ENCODE assay signal across 17 mouse cellular contexts in genomic region chr8:114673416-114673815, GRCm38 (mm10).
"Had no signal": no experiment of that assay in that cellular context is flagged by ENCODE, and none has a peak within 500 bp of the region (broad histone marks: within the 10 kb centered on the region; RNA-seq: fewer than 3 reads in every experiment).

No protein-coding gene starts in this region.

- H3K27ac ChIP-seq: limb, embryonic 12.5 days; liver, embryonic 13.5 days; lung, embryonic 15.5 days; macrophage; midbrain, embryonic 15.5 days; neural tube, embryonic 12.5 days had no signal

- H3K4me3 ChIP-seq: limb, embryonic 12.5 days; liver, embryonic 13.5 days; lung, embryonic 15.5 days; megakaryocyte, embryonic 14.5 days; midbrain, embryonic 15.5 days; neural tube, embryonic 12.5 days had no signal

- H3K27me3 ChIP-seq: liver, embryonic 13.5 days; lung, embryonic 15.5 days; megakaryocyte, embryonic 14.5 days; midbrain, embryonic 15.5 days; neural tube, embryonic 12.5 days had no signal

- H3K9me3 ChIP-seq: limb, embryonic 12.5 days; liver, embryonic 13.5 days; lung, embryonic 15.5 days; midbrain, embryonic 15.5 days; neural tube, embryonic 12.5 days had no signal

- H3K4me2 ChIP-seq: limb, embryonic 12.5 days; liver, embryonic 13.5 days; lung, embryonic 15.5 days; midbrain, embryonic 11.5 days; midbrain, embryonic 15.5 days; neural tube, embryonic 12.5 days had no signal

- DNase-seq: kidney, postnatal 14 days; layer of hippocampus, adult 9-11 months; layer of hippocampus, postnatal 36 days; liver; liver, embryonic 13.5 days; liver, postnatal 0 days; lung, postnatal 14 days; retina, postnatal 1 day; right cerebral cortex, postnatal 14 days; thymus, postnatal 4 days had no signal

- H3K4me1 ChIP-seq: liver, embryonic 13.5 days; megakaryocyte, embryonic 14.5 days; midbrain, embryonic 15.5 days; neural tube, embryonic 12.5 days had no signal

- H3K9ac ChIP-seq: limb, embryonic 12.5 days; liver, embryonic 13.5 days; liver, postnatal 0 days; lung, embryonic 15.5 days; midbrain, embryonic 15.5 days; neural tube, embryonic 12.5 days had no signal

- ATAC-seq: liver, postnatal 0 days; midbrain, embryonic 15.5 days had no signal

- H3K36me3 ChIP-seq: limb, embryonic 12.5 days; liver, embryonic 13.5 days; lung, embryonic 15.5 days; midbrain, embryonic 15.5 days; neural tube, embryonic 12.5 days had no signal
